Mouse (Mus musculus) erythroid progenitor cell, adult 5-6 weeks (primary cell): ENCODE results near the gene Cul1. TPM values are rescaled to one million over a fixed set of nuclear protein-coding genes. Genes with fewer than 3 reads are reported as not detected.

ENCODE experiments used
- total RNA-seq, 2 experiments: library from RNA; stranded (forward) in 1 of 2; stranded (reverse) in 1 of 2; fragments of 150-400 nt in 1 of 2; fragments of 186-747, 209-891 nt in 1 of 2; gene quantifications; 2 replicates each; pipeline versions ENCODE4 v1.2.3 to v1.2.4; 2015 to 2017; ENCODE audit warnings: low replicate concordance in 2 of 2

Gene Cul1
- total RNA-seq, 2 experiments from 2014 or later = 91.0 to 263 TPM

Other genes with a start within 250 kb of the Cul1 start
- 527 and 773 TPM in 2 replicates for gene Ezh2, start 141.9 kb downstream of the Cul1 start, total RNA-seq (2015; ENCODE audit: low replicate concordance)
- gene Ezh2, start 141.9 kb downstream of the Cul1 start, total RNA-seq (2017; ENCODE audit: low replicate concordance) = 546 and 659 TPM in 2 replicates